ENCODE assay signal across 28 mouse cellular contexts in genomic region chr8:26363616-26364015, GRCm38 (mm10).
A peak's percentile ranks its signal among the peaks of the same experiment; 100 is the strongest.
DNase-seq lines count a peak whose midpoint lies in the region; ATAC-seq and TF ChIP-seq lines count a peak whose summit lies in the region.
"Had no signal": no experiment of that assay in that cellular context is flagged by ENCODE, and none has a peak within 500 bp of the region (broad histone marks: within the 10 kb centered on the region; RNA-seq: fewer than 3 reads in every experiment).

No protein-coding gene starts in this region.

- no peak for TF ChIP-seq POLR2A in limb, embryonic 14.5 days (IDR thresholded peaks at IDR 0.05; ENCODE audit: borderline replicate concordance, extremely low read depth, insufficient read depth, insufficient read length)

- no peak for ATAC-seq in heart, embryonic 11.5 days (replicated peaks; ENCODE audit: insufficient number of reproducible peaks, low FRiP score, low TSS enrichment)
- peak; percentile 89 for ATAC-seq in lung, embryonic 15.5 days (ENCODE audit: borderline replicate concordance, extremely low read depth, low FRiP score, low TSS enrichment)
- no peak for ATAC-seq in limb, embryonic 14.5 days (ENCODE audit: low FRiP score, low read depth)
- ATAC-seq: forebrain, embryonic 14.5 days; hindbrain, embryonic 16.5 days; Patski had no signal

- no peaks in the 10 kb centered on the region for H3K27me3 ChIP-seq in heart, embryonic 10.5 days (ENCODE audit: insufficient read depth, poor library complexity, severe bottlenecking)
- no peaks in the 10 kb centered on the region for H3K27me3 ChIP-seq in heart, embryonic 11.5 days (ENCODE audit: control insufficient read depth, insufficient read depth, low read length)
- no peaks in the 10 kb centered on the region for H3K27me3 ChIP-seq in lung, embryonic 15.5 days
- no peaks in the 10 kb centered on the region for H3K27me3 ChIP-seq in limb, embryonic 14.5 days (ENCODE audit: control insufficient read depth, insufficient read depth, low read length)
- H3K27me3 ChIP-seq: CH12.LX; embryonic facial prominence, embryonic 12.5 days; embryonic facial prominence, embryonic 15.5 days; heart, embryonic 15.5 days; hindbrain, embryonic 13.5 days; Patski had no signal

- no peak overlapping the region for H3K27ac ChIP-seq in heart, embryonic 10.5 days
- no peak overlapping the region for H3K27ac ChIP-seq in heart, embryonic 11.5 days (ENCODE audit: low read depth, low read length)
- H3K27ac ChIP-seq in lung, embryonic 15.5 days, result no peak overlapping the region
- no peak overlapping the region for H3K27ac ChIP-seq in limb, embryonic 14.5 days (replicated peaks; ENCODE audit: low read depth, low read length)
- H3K27ac ChIP-seq: embryonic facial prominence, embryonic 12.5 days; embryonic facial prominence, embryonic 15.5 days; heart, embryonic 15.5 days; hindbrain, embryonic 10.5 days; hindbrain, embryonic 13.5 days had no signal

- WGBS in heart, embryonic 10.5 days, result 84% methylated on average over 4 of the region's 4 CpGs
- WGBS in heart, embryonic 11.5 days (ENCODE audit: insufficient replicate concordance), result 79% methylated on average over 4 of the region's 4 CpGs
- WGBS in lung, embryonic 15.5 days, result 46% methylated on average over 4 of the region's 4 CpGs
- 63% methylated on average over 4 of the region's 4 CpGs for WGBS in limb, embryonic 14.5 days

- H3K4me3 ChIP-seq in heart, embryonic 10.5 days, result no peak overlapping the region
- H3K4me3 ChIP-seq in heart, embryonic 11.5 days (ENCODE audit: low read depth, low read length), result no peak overlapping the region
- H3K4me3 ChIP-seq in lung, embryonic 15.5 days, result no peak overlapping the region
- H3K4me3 ChIP-seq in limb, embryonic 14.5 days (replicated peaks; ENCODE audit: low read length), result no peak overlapping the region
- H3K4me3 ChIP-seq: embryonic facial prominence, embryonic 12.5 days; embryonic facial prominence, embryonic 15.5 days; heart, embryonic 15.5 days; hindbrain, embryonic 10.5 days; hindbrain, embryonic 13.5 days had no signal

- H3K9me3 ChIP-seq in heart, embryonic 10.5 days, result no peaks in the 10 kb centered on the region
- H3K9me3 ChIP-seq in heart, embryonic 11.5 days (replicated peaks; ENCODE audit: control insufficient read depth, low read length), result no peaks in the 10 kb centered on the region
- no peaks in the 10 kb centered on the region for H3K9me3 ChIP-seq in lung, embryonic 15.5 days
- H3K9me3 ChIP-seq in limb, embryonic 14.5 days (ENCODE audit: control insufficient read depth, low read length), result no peaks in the 10 kb centered on the region
- H3K9me3 ChIP-seq: embryonic facial prominence, embryonic 12.5 days; embryonic facial prominence, embryonic 15.5 days; G1E; heart, embryonic 15.5 days; hindbrain, embryonic 10.5 days; hindbrain, embryonic 13.5 days had no signal

- H3K9ac ChIP-seq in heart, embryonic 11.5 days (ENCODE audit: low read depth, low read length), result no peak overlapping the region
- H3K9ac ChIP-seq in lung, embryonic 15.5 days, result no peak overlapping the region
- H3K9ac ChIP-seq in limb, embryonic 14.5 days (ENCODE audit: low read depth, low read length, severe bottlenecking), result no peak overlapping the region
- H3K9ac ChIP-seq: embryonic facial prominence, embryonic 12.5 days; embryonic facial prominence, embryonic 15.5 days; heart, embryonic 15.5 days; hindbrain, embryonic 13.5 days had no signal

- peak; percentile 6 for DNase-seq in heart, embryonic 10.5 days (ENCODE audit: low spot score)
- no peak for DNase-seq in lung, postnatal 25 days (ENCODE audit: low spot score)
- peak; percentile 2 for DNase-seq in limb, embryonic 14.5 days (ENCODE audit: low spot score)
- DNase-seq in lung, postnatal 14 days, result peak; percentile 22
- no peak for DNase-seq in left cerebral cortex, adult 11 months (ENCODE audit: low spot score)
- DNase-seq in cerebellum, adult 9-11 months, result no peak
- DNase-seq: adrenal gland, postnatal 10 days; adrenal gland, postnatal 36 days; B cell, adult 2 months; cerebellum, adult 18-20 months; cerebellum, adult 9-10 months; cerebellum, postnatal 25 days; gastrocnemius, postnatal 10 days; heart, adult 18-20 months; heart, postnatal 10 days; heart, postnatal 36 days had no signal

- no peak overlapping the region for H3K4me2 ChIP-seq in heart, embryonic 11.5 days
- no peak overlapping the region for H3K4me2 ChIP-seq in lung, embryonic 15.5 days
- H3K4me2 ChIP-seq in limb, embryonic 14.5 days (replicated peaks; ENCODE audit: low read depth, low read length, severe bottlenecking), result no peak overlapping the region
- H3K4me2 ChIP-seq: embryonic facial prominence, embryonic 12.5 days; embryonic facial prominence, embryonic 15.5 days; heart, embryonic 15.5 days; hindbrain, embryonic 13.5 days had no signal

- H3K4me1 ChIP-seq in heart, embryonic 10.5 days, result no peaks in the 10 kb centered on the region
- no peaks in the 10 kb centered on the region for H3K4me1 ChIP-seq in heart, embryonic 11.5 days (ENCODE audit: control insufficient read depth, insufficient read depth, low read length)
- H3K4me1 ChIP-seq in lung, embryonic 15.5 days, result peaks cover 9% of the 10 kb centered on the region
- H3K4me1 ChIP-seq in limb, embryonic 14.5 days (ENCODE audit: control insufficient read depth, insufficient read depth, low read length), result peaks cover 5% of the 10 kb centered on the region; the same call in 1 of the 2 replicates
- H3K4me1 ChIP-seq: embryonic facial prominence, embryonic 15.5 days; heart, embryonic 15.5 days; hindbrain, embryonic 10.5 days; hindbrain, embryonic 13.5 days had no signal

- no peaks in the 10 kb centered on the region for H3K36me3 ChIP-seq in heart, embryonic 10.5 days
- no peaks in the 10 kb centered on the region for H3K36me3 ChIP-seq in heart, embryonic 11.5 days (ENCODE audit: control insufficient read depth, insufficient read depth, low read length)
- no peaks in the 10 kb centered on the region for H3K36me3 ChIP-seq in lung, embryonic 15.5 days
- H3K36me3 ChIP-seq in limb, embryonic 14.5 days (ENCODE audit: control insufficient read depth, insufficient read depth, low read length), result no peaks in the 10 kb centered on the region
- H3K36me3 ChIP-seq: embryonic facial prominence, embryonic 12.5 days; embryonic facial prominence, embryonic 15.5 days; G1E; heart, embryonic 15.5 days; hindbrain, embryonic 10.5 days; hindbrain, embryonic 13.5 days had no signal

Comparison
In these comparisons a context has a peak if more than half of its experiments do, and no peak if none do; other contexts are left out.
1. DNase-seq: peak in heart, embryonic 10.5 days (single experiment), limb, embryonic 14.5 days (single experiment) and lung, postnatal 14 days (single experiment); none in lung, postnatal 25 days (single experiment), left cerebral cortex, adult 11 months (single experiment) and cerebellum, adult 9-11 months (single experiment).